In genomic region chr16:17858592-17858991, GRCm38 (mm10) we compare ENCODE assay signal across 9 mouse cellular contexts. TPM values are rescaled to one million over a fixed set of nuclear protein-coding genes. Genes with fewer than 3 reads are reported as not detected.
DNase-seq lines count a peak whose midpoint lies in the region; ATAC-seq and TF ChIP-seq lines count a peak whose summit lies in the region.
"Had no signal": no experiment of that assay in that cellular context is flagged by ENCODE, and none has a peak within 500 bp of the region (broad histone marks: within the 10 kb centered on the region; RNA-seq: fewer than 3 reads in every experiment).

No protein-coding gene starts in this region.

- no peaks in the 10 kb centered on the region for H3K27me3 ChIP-seq in forebrain, embryonic 14.5 days (replicated peaks; ENCODE audit: control insufficient read depth, insufficient read depth, low read length)
- H3K27me3 ChIP-seq in forebrain, embryonic 15.5 days = no peaks in the 10 kb centered on the region
- no peaks in the 10 kb centered on the region for H3K27me3 ChIP-seq in lung, postnatal 0 days (replicated peaks; ENCODE audit: insufficient read depth, low read length)

- H3K4me3 ChIP-seq in forebrain, embryonic 14.5 days (ENCODE audit: low read depth, low read length) = no peak overlapping the region
- H3K4me3 ChIP-seq in forebrain, embryonic 15.5 days = no peak overlapping the region
- no peak overlapping the region for H3K4me3 ChIP-seq in lung, postnatal 0 days (ENCODE audit: low read depth, low read length)

- no peak overlapping the region for H3K9ac ChIP-seq in forebrain, embryonic 14.5 days (ENCODE audit: low read length)
- no peak overlapping the region for H3K9ac ChIP-seq in forebrain, embryonic 15.5 days (replicated peaks)
- H3K9ac ChIP-seq in lung, postnatal 0 days (replicated peaks; ENCODE audit: low read depth) = no peak overlapping the region

- TF ChIP-seq CTCF in lung, postnatal 0 days (IDR thresholded peaks at IDR 0.05) = peak; percentile 76

- no peak for ATAC-seq in forebrain, embryonic 14.5 days
- no peak for ATAC-seq in forebrain, embryonic 15.5 days (replicated peaks)
- ATAC-seq in lung, postnatal 0 days = no peak

- no peak overlapping the region for H3K27ac ChIP-seq in forebrain, embryonic 14.5 days (ENCODE audit: low read depth, low read length)
- H3K27ac ChIP-seq in forebrain, embryonic 15.5 days (replicated peaks) = no peak overlapping the region
- no peak overlapping the region for H3K27ac ChIP-seq in lung, postnatal 0 days (ENCODE audit: low read length)

- H3K36me3 ChIP-seq in forebrain, embryonic 14.5 days (ENCODE audit: control insufficient read depth, insufficient read depth, low read length) = peaks cover 65% of the 10 kb centered on the region
- H3K36me3 ChIP-seq in forebrain, embryonic 15.5 days = peaks cover 60% of the 10 kb centered on the region
- peaks cover 38% of the 10 kb centered on the region for H3K36me3 ChIP-seq in lung, postnatal 0 days (ENCODE audit: insufficient read depth, low read length)

- no peak overlapping the region for H3K4me2 ChIP-seq in forebrain, embryonic 14.5 days (ENCODE audit: low read length)
- no peak overlapping the region for H3K4me2 ChIP-seq in forebrain, embryonic 15.5 days (replicated peaks)
- H3K4me2 ChIP-seq in lung, postnatal 0 days (replicated peaks; ENCODE audit: low read depth, low read length) = no peak overlapping the region

- no peaks in the 10 kb centered on the region for H3K4me1 ChIP-seq in forebrain, embryonic 14.5 days (ENCODE audit: control insufficient read depth, insufficient read depth, low read length)
- no peaks in the 10 kb centered on the region for H3K4me1 ChIP-seq in forebrain, embryonic 15.5 days
- H3K4me1 ChIP-seq in lung, postnatal 0 days (ENCODE audit: insufficient read depth, low read depth, low read length) = no peaks in the 10 kb centered on the region

- no peaks in the 10 kb centered on the region for H3K9me3 ChIP-seq in forebrain, embryonic 14.5 days (replicated peaks; ENCODE audit: control insufficient read depth, low read length)
- H3K9me3 ChIP-seq in forebrain, embryonic 15.5 days = no peaks in the 10 kb centered on the region
- H3K9me3 ChIP-seq in lung, postnatal 0 days (ENCODE audit: low read length) = no peaks in the 10 kb centered on the region

- peak; percentile 20 for DNase-seq in forebrain, embryonic 14.5 days (ENCODE audit: low spot score)
- DNase-seq in lung, postnatal 0 days (ENCODE audit: low spot score) = peak; percentile 30
- DNase-seq in lung, postnatal 25 days (ENCODE audit: low spot score) = no peak
- DNase-seq in brain, adult 2 months (ENCODE audit: low read depth, low spot score) = peak; percentile 70
- peak; percentile 37 for DNase-seq in naive thymus-derived CD4-positive, alpha-beta T cell, adult 2 months (ENCODE audit: low read depth)
- DNase-seq in Muller cell, postnatal 12 days (ENCODE audit: inconsistent ontology term) = no peak
- DNase-seq in adrenal gland, postnatal 4 days (ENCODE audit: low spot score in 2 of 2) = no peak

- TF ChIP-seq EP300 in lung, postnatal 0 days (IDR thresholded peaks at IDR 0.05) = no peak

RNA-seq across cellular contexts. Expression of gene Car15, which starts 20.4 kb away (rescaled TPM):
- polyA plus RNA-seq in forebrain, embryonic 14.5 days (2014; fragmentation: Nextera tagmentation; extraction: Ambion mirVana) = 4.0 and 5.0 TPM in 2 replicates
- 4.8 and 5.7 TPM in 2 replicates for polyA plus RNA-seq in forebrain, embryonic 15.5 days (2015; fragmentation: Nextera tagmentation; extraction: Ambion mirVana)
- 1.8 TPM in 2 replicates for polyA plus RNA-seq in lung, postnatal 0 days (2015; fragmentation: Nextera tagmentation; extraction: Ambion mirVana)
- 1 to 10 TPM; 2.9 to 8.8 TPM for total RNA-seq in adrenal gland, postnatal 4 days (2021)

RNA-seq across cellular contexts. Expression of gene B830017H08Rik, which starts 25.7 kb away (rescaled TPM):
- 1.0 and 1.5 TPM in 2 replicates for polyA plus RNA-seq in forebrain, embryonic 14.5 days (2014; fragmentation: Nextera tagmentation; extraction: Ambion mirVana)
- polyA plus RNA-seq in forebrain, embryonic 15.5 days (2015; fragmentation: Nextera tagmentation; extraction: Ambion mirVana) = 0.93 and 1.3 TPM in 2 replicates
- not detected in 2 replicates for polyA plus RNA-seq in lung, postnatal 0 days (2015; fragmentation: Nextera tagmentation; extraction: Ambion mirVana)
- total RNA-seq in adrenal gland, postnatal 4 days (2021) = under 1 TPM in 1 of 2 experiments, not detected in 1; 0.62 TPM
- polyA plus RNA-seq: heart, embryonic 16.5 days had no signal

RNA-seq across cellular contexts. Expression of gene Gm20518, which starts 32.9 kb away (rescaled TPM):
- polyA plus RNA-seq in forebrain, embryonic 14.5 days (2014; fragmentation: Nextera tagmentation; extraction: Ambion mirVana) = 0.26 and 0.38 TPM in 2 replicates
- 0.23 and 0.67 TPM in 2 replicates for polyA plus RNA-seq in forebrain, embryonic 15.5 days (2015; fragmentation: Nextera tagmentation; extraction: Ambion mirVana)
- polyA plus RNA-seq in lung, postnatal 0 days (2015; fragmentation: Nextera tagmentation; extraction: Ambion mirVana) = 0.11 and 0.18 TPM in 2 replicates
- under 1 TPM; 0.20 to 0.45 TPM for total RNA-seq in adrenal gland, postnatal 4 days (2021)

RNA-seq across cellular contexts. Expression of gene Tssk1, which starts 35.4 kb away (rescaled TPM):
- 0.06 TPM in 1 of 2 replicates, not detected in the other for polyA plus RNA-seq in forebrain, embryonic 14.5 days (2014; fragmentation: Nextera tagmentation; extraction: Ambion mirVana)
- polyA plus RNA-seq in forebrain, embryonic 15.5 days (2015; fragmentation: Nextera tagmentation; extraction: Ambion mirVana) = 0.08 and 0.09 TPM in 2 replicates
- not detected in 2 replicates for polyA plus RNA-seq in lung, postnatal 0 days (2015; fragmentation: Nextera tagmentation; extraction: Ambion mirVana)
- under 1 TPM in 1 of 2 experiments, not detected in 1; 0.14 TPM for total RNA-seq in adrenal gland, postnatal 4 days (2021)

RNA-seq across cellular contexts. Expression of gene Dgcr2, which starts 39.8 kb away (rescaled TPM):
- polyA plus RNA-seq in forebrain, embryonic 14.5 days (2014; fragmentation: Nextera tagmentation; extraction: Ambion mirVana) = 75.3 and 93.1 TPM in 2 replicates
- 99.8 and 99.9 TPM in 2 replicates for polyA plus RNA-seq in forebrain, embryonic 15.5 days (2015; fragmentation: Nextera tagmentation; extraction: Ambion mirVana)
- 47.3 and 49.2 TPM in 2 replicates for polyA plus RNA-seq in lung, postnatal 0 days (2015; fragmentation: Nextera tagmentation; extraction: Ambion mirVana)
- 10 to 100 TPM; 81.6 to 84.4 TPM for total RNA-seq in adrenal gland, postnatal 4 days (2021)

Comparison
In these comparisons a context has a peak if more than half of its experiments do, and no peak if none do; other contexts are left out.
1. DNase-seq: peak in forebrain, embryonic 14.5 days (single experiment), lung, postnatal 0 days (single experiment), brain, adult 2 months (single experiment) and naive thymus-derived CD4-positive, alpha-beta T cell, adult 2 months (single experiment); none in lung, postnatal 25 days (single experiment), Muller cell, postnatal 12 days (single experiment) and adrenal gland, postnatal 4 days (0 of 2).